Mouse (Mus musculus): Measurements from ENCODE around the gene Fam168a.
"Not testable (repeated sequence)": the region's sequence is repeated elsewhere in the genome, so short reads cannot be mapped to it uniquely, and the experiment has no call there.

Fam168a gene

DNA sequence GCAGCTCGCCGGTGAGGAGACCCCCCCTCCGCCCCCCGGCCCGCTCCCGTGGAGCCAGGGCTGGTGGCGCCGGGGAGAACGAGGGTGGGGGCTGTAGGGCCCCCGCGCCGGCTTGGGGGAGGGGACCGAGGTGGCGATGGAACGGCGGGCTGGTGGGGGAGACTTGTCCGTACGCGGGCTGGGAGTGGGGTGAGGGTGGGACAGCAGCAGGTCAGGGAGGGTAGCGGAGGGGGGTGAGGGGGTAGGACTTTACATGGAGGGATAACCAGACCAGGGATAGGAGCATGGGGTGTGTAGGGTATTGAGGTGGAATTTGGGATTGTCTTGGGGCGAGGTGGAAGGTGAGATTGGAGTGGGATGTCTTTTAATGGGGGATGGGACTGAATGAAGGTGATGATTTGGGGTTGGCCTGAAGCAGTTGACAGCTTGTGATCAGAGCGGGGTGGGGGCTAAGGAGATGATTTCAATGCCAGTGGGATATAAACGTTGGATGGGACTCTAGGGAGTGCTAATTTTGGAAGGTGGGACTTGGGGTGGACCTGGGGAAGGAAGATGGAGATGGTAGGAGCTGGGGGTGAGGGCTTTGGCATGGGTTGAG, 547 bp downstream of the Fam168a start:
- DNase-seq: peak; percentile 9

DNA sequence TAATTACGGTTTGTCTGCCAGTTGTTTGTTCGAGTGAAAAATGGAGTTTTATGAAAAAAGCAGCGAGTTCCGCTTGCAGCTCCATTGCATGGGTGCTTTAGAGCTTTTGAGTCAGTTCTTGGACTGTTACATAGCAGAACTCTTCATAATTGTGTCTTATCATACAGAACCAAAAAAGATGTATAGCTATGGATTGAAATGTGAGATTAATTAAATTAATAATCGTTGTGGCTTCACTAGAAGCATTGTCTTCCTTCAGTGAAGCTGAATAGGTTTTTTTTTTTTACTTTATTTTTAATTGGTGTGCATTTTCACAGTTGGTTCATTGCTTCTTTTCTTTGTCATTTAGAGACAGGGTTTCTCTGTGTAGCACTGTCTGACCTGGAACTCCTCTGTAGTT, 12.3 kb downstream of the Fam168a start:
- DNase-seq: no peak

DNA sequence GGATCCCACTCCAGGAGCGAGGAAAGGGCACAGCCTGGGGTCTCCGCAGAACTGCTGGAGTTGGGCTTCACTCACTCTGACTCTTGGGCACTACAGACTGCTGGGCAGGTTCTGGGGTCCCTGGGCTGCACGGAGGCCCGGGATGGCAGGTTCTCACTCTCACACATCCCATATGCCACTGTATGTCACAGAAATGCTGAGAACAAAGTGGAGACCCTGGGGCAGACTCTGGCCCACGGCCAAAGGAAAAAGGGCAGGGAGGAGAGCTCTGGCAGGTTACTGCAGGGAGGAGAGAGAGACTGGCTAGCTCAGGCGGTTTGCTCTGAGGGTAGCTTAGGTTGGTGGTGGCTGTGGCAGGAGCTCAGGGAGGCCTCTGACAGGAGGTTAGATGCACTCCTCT, 15.8 kb downstream of the Fam168a start:
- DNase-seq: no peak

- no peak for DNase-seq
Measured at GRCm38 (mm10) chr7:100723453-100724294, 17.2 kb downstream of the Fam168a start.

GRCm38 (mm10) chr7:100727538-100728085, 21.2 kb downstream of the Fam168a start:
- DNase-seq: no peak

- DNase-seq: no peak
Measured at GRCm38 (mm10) chr7:100729778-100730177, 23.3 kb downstream of the Fam168a start.

DNA sequence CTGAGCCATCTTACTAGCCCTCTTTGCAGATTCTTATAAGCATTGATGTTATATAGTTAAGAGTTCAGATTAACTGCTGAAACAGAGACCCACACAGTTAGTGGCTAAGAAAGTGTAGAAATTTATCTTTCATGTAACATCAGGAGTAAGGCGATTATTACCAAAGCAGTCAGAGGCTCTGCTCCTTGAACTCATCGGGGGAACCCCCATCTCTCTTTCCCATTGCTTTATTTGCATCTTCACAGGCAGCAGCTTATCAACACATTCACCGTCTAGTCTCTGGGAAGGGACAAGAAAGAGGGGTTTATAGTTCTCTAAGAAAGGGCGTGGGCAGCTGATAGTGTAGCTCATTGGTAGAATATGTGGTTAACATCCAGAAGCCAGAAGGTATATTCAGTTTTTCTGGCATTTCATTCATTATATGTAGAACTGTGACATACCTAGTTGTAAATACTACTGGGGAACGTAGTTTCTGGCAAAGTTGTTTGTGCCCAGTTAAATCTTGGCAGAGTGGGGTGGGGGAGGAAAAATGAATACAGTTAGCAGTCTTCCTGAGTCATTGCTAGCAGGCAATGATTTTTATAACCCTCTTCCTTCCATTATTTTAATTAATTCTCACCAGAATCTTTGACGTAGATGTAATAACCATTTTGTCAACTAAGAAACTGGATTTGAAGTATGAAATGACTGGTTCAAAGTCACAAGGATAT, 26.1 kb downstream of the Fam168a start:
- no peak for DNase-seq

- peak; percentile 15 for DNase-seq
Measured at GRCm38 (mm10) chr7:100733051-100733813, 26.8 kb downstream of the Fam168a start.

GRCm38 (mm10) chr7:100734201-100734600, 27.8 kb downstream of the Fam168a start:
- no peak for DNase-seq

GRCm38 (mm10) chr7:100734905-100735304, 28.5 kb downstream of the Fam168a start:
- not testable (repeated sequence) for DNase-seq

GRCm38 (mm10) chr7:100736131-100736530, 29.7 kb downstream of the Fam168a start:
- DNase-seq: no peak

GRCm38 (mm10) chr7:100744372-100744771, 37.9 kb downstream of the Fam168a start:
- peak; percentile 56 for DNase-seq

DNA sequence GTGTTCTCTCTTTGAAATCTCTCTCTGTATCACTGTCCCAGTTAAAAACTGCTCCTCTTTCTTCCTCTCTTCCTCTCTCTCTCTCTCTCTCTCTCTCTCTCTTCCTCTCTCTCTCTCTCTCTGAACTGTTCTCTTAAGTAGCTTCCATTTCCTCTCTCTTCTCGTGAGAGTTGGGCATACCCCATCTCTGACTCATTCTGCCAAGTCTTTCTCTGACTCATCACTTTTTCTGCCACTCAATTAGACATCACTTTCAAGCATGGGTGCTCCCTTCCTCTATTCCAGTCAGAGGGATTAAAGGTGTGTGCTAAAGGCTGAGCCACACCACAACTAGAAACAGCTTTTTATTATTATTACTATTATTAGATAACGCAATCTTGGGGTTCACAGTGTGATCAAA, 43.7 kb downstream of the Fam168a start:
- no peak for DNase-seq

- peak; percentile 41 for DNase-seq
Measured at GRCm38 (mm10) chr7:100758718-100759117, 52.3 kb downstream of the Fam168a start.

GRCm38 (mm10) chr7:100762726-100763125, 56.3 kb downstream of the Fam168a start:
- DNase-seq: no peak

- no peak for DNase-seq
Measured at GRCm38 (mm10) chr7:100767568-100767967, 61.1 kb downstream of the Fam168a start.

- DNase-seq: no peak
Measured at GRCm38 (mm10) chr7:100768009-100768408, 61.6 kb downstream of the Fam168a start.

DNA sequence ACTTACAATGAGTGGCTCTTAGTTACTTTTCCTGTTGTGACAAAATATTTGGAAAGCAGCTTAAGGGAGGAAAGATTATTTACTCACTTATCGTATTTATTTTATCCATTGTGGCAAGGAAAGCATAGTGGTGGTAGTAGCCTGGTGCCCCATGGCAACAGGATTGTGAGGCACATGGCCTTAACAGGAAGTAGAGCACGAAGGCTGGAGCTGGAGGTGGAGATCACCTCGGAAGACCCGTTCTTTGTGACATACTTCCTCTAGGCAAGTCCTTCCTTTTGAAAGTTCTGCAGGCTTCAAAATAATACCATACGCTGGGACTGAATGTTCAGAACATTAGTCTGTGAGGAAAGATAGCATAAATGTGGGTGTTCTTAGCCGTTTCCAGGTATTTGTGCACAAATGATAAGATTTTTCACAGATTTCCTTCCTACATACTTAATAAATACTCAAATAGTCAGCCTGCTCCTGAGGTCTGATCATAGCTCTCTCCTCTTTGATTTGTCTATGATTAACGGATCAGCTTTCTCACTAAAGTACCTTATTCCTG, 63.2 kb downstream of the Fam168a start:
- DNase-seq: no peak

GRCm38 (mm10) chr7:100770669-100771341, 64.4 kb downstream of the Fam168a start:
- DNase-seq: no peak

- no peak for DNase-seq
Measured at GRCm38 (mm10) chr7:100774189-100774588, 67.8 kb downstream of the Fam168a start.

GRCm38 (mm10) chr7:100775810-100776209, 69.4 kb downstream of the Fam168a start:
- DNase-seq: no peak

DNA sequence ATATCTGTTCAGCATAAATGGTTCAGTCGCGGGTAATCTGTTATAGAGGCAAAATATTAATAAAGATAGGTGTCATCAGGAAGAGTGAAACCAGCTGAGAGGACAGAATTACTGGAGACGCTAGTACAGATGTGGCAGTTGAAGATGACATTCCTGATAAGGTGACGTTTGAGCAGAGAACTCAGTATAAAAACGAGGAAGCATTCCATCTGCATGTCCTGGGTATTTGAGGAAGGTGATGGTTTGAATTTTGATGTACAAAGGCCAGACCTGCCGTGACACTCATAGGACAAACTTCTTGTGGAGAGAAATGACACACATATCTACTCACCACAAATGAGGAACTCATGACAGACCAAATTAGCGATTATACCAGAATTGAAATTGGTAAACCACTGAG, 73.8 kb downstream of the Fam168a start:
- no peak for DNase-seq

All from layer of hippocampus, adult 9-11 months (tissue).